Mouse (Mus musculus) embryonic facial prominence, embryonic 11.5 days (tissue): ENCODE measurements around the gene Kdelc2. TPM values are rescaled to one million over a fixed set of nuclear protein-coding genes. Genes with fewer than 3 reads are reported as not detected.
A peak's percentile ranks its signal among the peaks of the same experiment; 100 is the strongest.

Experiments
- ATAC-seq: fragments of 200-750 bp; cut with Nextera tagmentation; replicated peaks from 2 replicates; pipeline ENCODE4 v1.8.0; 2017; ENCODE audit warnings: low read depth; ENCODE audit not compliant: insufficient number of reproducible peaks, low FRiP score, low TSS enrichment
- DNase-seq: peaks from one replicate; pipeline ENCODE4 v3.0.0-alpha.2; 2015; ENCODE audit warnings: low spot score
- H3K27ac ChIP-seq: fragments of 300-500 bp; sonication (generic); replicated peaks from 2 replicates; pipeline ENCODE4 v1.5.1; 2014; ENCODE audit warnings: mild to moderate bottlenecking, low read depth, low read length, control low read depth
- H3K27me3 ChIP-seq: fragments of 300-500 bp; sonication (generic); 2 replicates; pipeline ENCODE4 v1.6.1; 2014; ENCODE audit warnings: mild to moderate bottlenecking, low read length, moderate library complexity, mixed read lengths; ENCODE audit not compliant: control insufficient read depth, insufficient read depth
- H3K36me3 ChIP-seq: fragments of 300-500 bp; sonication (generic); replicated peaks from 2 replicates; pipeline ENCODE4 v1.6.1; 2014; ENCODE audit warnings: low read depth, mild to moderate bottlenecking, low read length, moderate library complexity, mixed read lengths; ENCODE audit not compliant: control insufficient read depth, insufficient read depth
- H3K4me1 ChIP-seq: fragments of 300-500 bp; sonication (generic); 2 replicates; pipeline ENCODE4 v1.6.1; 2014; ENCODE audit warnings: low read length, mixed read lengths; ENCODE audit not compliant: control insufficient read depth, insufficient read depth
- H3K4me2 ChIP-seq: fragments of 300-500 bp; sonication (generic); 2 replicates; pipeline ENCODE4 v1.6.1; 2014; ENCODE audit warnings: low read depth, mild to moderate bottlenecking, control low read depth, low read length, moderate library complexity
- H3K4me3 ChIP-seq: fragments of 300-500 bp; sonication (generic); 2 replicates; pipeline ENCODE4 v1.5.1; 2014; ENCODE audit warnings: low read depth, low read length, control low read depth
- H3K9ac ChIP-seq: fragments of 300-500 bp; sonication (generic); replicated peaks from 2 replicates; pipeline ENCODE4 v1.6.1; 2014; ENCODE audit warnings: mild to moderate bottlenecking, control low read depth, low read length
- H3K9me3 ChIP-seq: fragments of 300-500 bp; sonication (generic); replicated peaks from 2 replicates; pipeline ENCODE4 v1.6.1; 2016; ENCODE audit warnings: mild to moderate bottlenecking, low read length, inconsistent platforms, mixed read lengths; ENCODE audit not compliant: control insufficient read depth
- WGBS: fragments of 180-500 bp; shearing (Covaris S2); extraction: QIAGEN DNeasy Blood & Tissue Kit; methylation state at CpG from one replicate; pipeline ENCODE4 v1.1.7; 2014; 5-methylcytosine and 5-hydroxymethylcytosine counted together
- polyA plus RNA-seq: library from polyadenylated mRNA; unstranded; fragments of >200 nt; fragmentation: Nextera tagmentation; extraction: Ambion mirVana; gene quantifications from 2 replicates; pipeline ENCODE4 v1.2.1, GENCODE M21; 2014

Kdelc2 gene
- polyA plus RNA-seq, 1 experiment from 2014 or later, result 14.8 TPM

- ATAC-seq (no peak), DNase-seq (no peak)
- whole genome bisulfite sequencing, result 77% methylated on average over 4 of the region's 4 CpGs
These were observed 7.9 kb upstream of the Kdelc2 start for GRCm38 (mm10) chr9:53375907-53376306.

GRCm38 (mm10) chr9:53376820-53377219 is 7.0 kb upstream of the Kdelc2 start:
- Histone ChIP-seq H3K9ac (no peak overlapping the region), H3K4me2 (no peak overlapping the region), H3K27me3 (no peaks in the 10 kb centered on the region), H3K4me3 (no peak overlapping the region), H3K9me3 (no peaks in the 10 kb centered on the region), H3K27ac (no peak overlapping the region), H3K36me3 (no peaks in the 10 kb centered on the region), H3K4me1 (no peaks in the 10 kb centered on the region)
- 82% methylated on average over 13 of the region's 13 CpGs for WGBS
- ATAC-seq (no peak), DNase-seq (no peak)

More at GRCm38 (mm10) chr9:53375907-53376306, 7.9 kb upstream of the Kdelc2 start:
- Histone ChIP-seq H3K4me2 (no peak overlapping the region), H3K36me3 (no peaks in the 10 kb centered on the region), H3K4me1 (no peaks in the 10 kb centered on the region), H3K27me3 (no peaks in the 10 kb centered on the region), H3K27ac (no peak overlapping the region), H3K9me3 (no peaks in the 10 kb centered on the region), H3K9ac (no peak overlapping the region), H3K4me3 (no peak overlapping the region)

GRCm38 (mm10) chr9:53377597-53377996 is 6.2 kb upstream of the Kdelc2 start:
- no peaks in the 10 kb centered on the region for H3K9me3 ChIP-seq
- H3K4me3 ChIP-seq, result no peak overlapping the region
- no peak overlapping the region for H3K4me2 ChIP-seq
- H3K36me3 ChIP-seq, result no peaks in the 10 kb centered on the region
- H3K27me3 ChIP-seq, result no peaks in the 10 kb centered on the region
- H3K9ac ChIP-seq, result no peak overlapping the region
- no peaks in the 10 kb centered on the region for H3K4me1 ChIP-seq
- 64% methylated on average over 5 of the region's 5 CpGs for WGBS
- no peak overlapping the region for H3K27ac ChIP-seq
- ATAC-seq, result no peak
- no peak for DNase-seq

GRCm38 (mm10) chr9:53378171-53378570 is 5.7 kb upstream of the Kdelc2 start:
- H3K9ac ChIP-seq, result no peak overlapping the region
- no peak overlapping the region for H3K27ac ChIP-seq
- H3K27me3 ChIP-seq, result no peaks in the 10 kb centered on the region
- no peaks in the 10 kb centered on the region for H3K4me1 ChIP-seq
- ATAC-seq, result no peak
- DNase-seq, result no peak
- no peaks in the 10 kb centered on the region for H3K9me3 ChIP-seq
- no peak overlapping the region for H3K4me3 ChIP-seq
- no peaks in the 10 kb centered on the region for H3K36me3 ChIP-seq
- 79% methylated on average over 3 of the region's 3 CpGs for WGBS
- no peak overlapping the region for H3K4me2 ChIP-seq

GRCm38 (mm10) chr9:53380595-53380994 is 3.2 kb upstream of the Kdelc2 start:
- ATAC-seq (no peak), DNase-seq (no peak)
- Histone ChIP-seq H3K4me3 (no peak overlapping the region), H3K27ac (no peak overlapping the region), H3K27me3 (no peaks in the 10 kb centered on the region), H3K9me3 (no peaks in the 10 kb centered on the region), H3K36me3 (no peaks in the 10 kb centered on the region), H3K9ac (no peak overlapping the region), H3K4me2 (no peak overlapping the region), H3K4me1 (no peaks in the 10 kb centered on the region)
- WGBS, result 87% methylated on average over 2 of the region's 2 CpGs

GRCm38 (mm10) chr9:53381113-53381615 is 2.7 kb upstream of the Kdelc2 start:
- no peak overlapping the region for H3K4me2 ChIP-seq
- H3K9me3 ChIP-seq, result no peaks in the 10 kb centered on the region
- no peaks in the 10 kb centered on the region for H3K36me3 ChIP-seq
- no peak overlapping the region for H3K9ac ChIP-seq
- no peak overlapping the region for H3K4me3 ChIP-seq
- no peak overlapping the region for H3K27ac ChIP-seq
- DNase-seq (no peak), ATAC-seq (no peak)
- no peaks in the 10 kb centered on the region for H3K4me1 ChIP-seq
- no peaks in the 10 kb centered on the region for H3K27me3 ChIP-seq
- 83% methylated on average over 5 of the region's 5 CpGs for WGBS

GRCm38 (mm10) chr9:53384873-53385272 is 1.0 kb downstream of the Kdelc2 start:
- WGBS, result 9% methylated on average over 8 of the region's 8 CpGs
- Histone ChIP-seq H3K36me3 (no peaks in the 10 kb centered on the region), H3K4me1 (no peaks in the 10 kb centered on the region), H3K9ac (peak overlapping the region; percentile 95), H3K9me3 (no peaks in the 10 kb centered on the region), H3K27ac (peak overlapping the region; percentile 88; the same call in 1 of the 2 replicates), H3K27me3 (no peaks in the 10 kb centered on the region), H3K4me2 (peak overlapping the region; percentile 93), H3K4me3 (peak overlapping the region; percentile 72)
- DNase-seq (peak; percentile 26), ATAC-seq (0 out of 2 replicates have a peak, but pooled peaks have one; percentile 3)

- H3K4me3 ChIP-seq, result no peak overlapping the region
- ATAC-seq (no peak), DNase-seq (no peak)
- H3K9ac ChIP-seq, result no peak overlapping the region
- H3K4me2 ChIP-seq, result no peak overlapping the region
- no peaks in the 10 kb centered on the region for H3K27me3 ChIP-seq
- 67% methylated on average over 2 of the region's 2 CpGs for WGBS
- no peak overlapping the region for H3K27ac ChIP-seq
- no peaks in the 10 kb centered on the region for H3K36me3 ChIP-seq
- no peaks in the 10 kb centered on the region for H3K4me1 ChIP-seq
- H3K9me3 ChIP-seq, result no peaks in the 10 kb centered on the region
These were observed 3.6 kb downstream of the Kdelc2 start for GRCm38 (mm10) chr9:53387431-53387830.
